Mouse (Mus musculus) CH12.LX (cell line): ENCODE data around the gene Helz. TPM values are rescaled to one million over a fixed set of nuclear protein-coding genes. Genes with fewer than 3 reads are reported as not detected.
"Not testable (repeated sequence)": the region's sequence is repeated elsewhere in the genome, so short reads cannot be mapped to it uniquely, and the experiment has no call there.

Source experiments
- DNase-seq: peaks from one replicate; pipeline ENCODE4 v3.0.0-alpha.2; 2013; ENCODE audit errors: extremely low read depth
- H3K27ac ChIP-seq: 2 replicates; pipeline ENCODE4 v1.5.1; 2012; ENCODE audit warnings: low read depth, mild to moderate bottlenecking, control low read depth, moderate library complexity; ENCODE audit not compliant: insufficient read depth
- H3K27me3 ChIP-seq: replicated peaks from 2 replicates; pipeline ENCODE3; 2012; ENCODE audit warnings: inconsistent platforms
- H3K36me3 ChIP-seq, 2 experiments: replicated peaks in 1 of 2; 2 replicates each; pipeline versions ENCODE3 to v1.6.1; 2012; ENCODE audit warnings: inconsistent platforms in 1 of 2, low read length in 1 of 2, mild to moderate bottlenecking in 1 of 2, mixed read lengths in 1 of 2, moderate library complexity in 1 of 2; ENCODE audit not compliant: control insufficient read depth in 1 of 2, insufficient read depth in 1 of 2
- H3K4me1 ChIP-seq, 2 experiments: 2 replicates each; pipeline ENCODE4 v1.6.1; 2012; ENCODE audit warnings: inconsistent platforms in 1 of 2, moderate library complexity in 1 of 2; ENCODE audit not compliant: insufficient read depth in 2 of 2, control insufficient read depth in 1 of 2
- H3K4me2 ChIP-seq: 2 replicates; pipeline ENCODE4 v1.6.1; 2012; ENCODE audit warnings: low read depth, mild to moderate bottlenecking, control low read depth; ENCODE audit not compliant: poor library complexity, insufficient read depth, severe bottlenecking
- H3K4me3 ChIP-seq, 3 experiments: fragments of 150-350 bp in 1 of 3; sonication (generic) in 1 of 3; replicated peaks in 1 of 3; 2 replicates each; pipeline versions ENCODE3 to v1.5.1; 2011 to 2012; ENCODE audit warnings: low read depth in 2 of 3, low read length in 2 of 3, mild to moderate bottlenecking in 2 of 3, moderate library complexity in 2 of 3, control low read depth in 1 of 3, improper control_type of control experiment in 1 of 3, inconsistent platforms in 1 of 3, mixed read lengths in 1 of 3; ENCODE audit not compliant: poor library complexity in 1 of 3
- H3K79me2 ChIP-seq: replicated peaks from 2 replicates; pipeline ENCODE4 v1.6.1; 2012; ENCODE audit warnings: mild to moderate bottlenecking, moderate library complexity; ENCODE audit not compliant: control insufficient read depth, poor library complexity, insufficient read depth, severe bottlenecking; ENCODE audit errors: extremely low read depth
- H3K9ac ChIP-seq: 2 replicates; pipeline ENCODE4 v1.6.1; 2012; ENCODE audit warnings: low read depth, mild to moderate bottlenecking, control low read depth, moderate library complexity; ENCODE audit not compliant: insufficient read depth
- H3K9me3 ChIP-seq: replicated peaks from 2 replicates; pipeline ENCODE3; 2012; ENCODE audit warnings: low read length, inconsistent platforms, mixed read lengths
- BHLHE40 ChIP-seq: IDR thresholded peaks from 2 replicates; pipeline ENCODE4 v1.6.1; 2011; ENCODE audit warnings: mild to moderate bottlenecking, low read depth, low read length, improper control_type of control experiment
- CTCF ChIP-seq, 2 experiments: IDR thresholded peaks in 1 of 2; conservative IDR thresholded peaks in 1 of 2; 2 replicates each; pipeline ENCODE4 v1.5.1; 2011 to 2012; ENCODE audit warnings: low read depth in 2 of 2, low read length in 2 of 2, improper control_type of control experiment in 1 of 2, inconsistent platforms in 1 of 2, mild to moderate bottlenecking in 1 of 2, moderate library complexity in 1 of 2
- EP300 ChIP-seq: IDR thresholded peaks from 2 replicates; pipeline ENCODE4 v1.6.1; 2011; ENCODE audit warnings: low read length, improper control_type of control experiment
- IRF4 ChIP-seq: IDR thresholded peaks from 2 replicates; pipeline ENCODE4 v1.6.1; 2014; ENCODE audit warnings: low read depth, mild to moderate bottlenecking, inconsistent platforms, low read length, improper control_type of control experiment
- JUN ChIP-seq: IDR thresholded peaks from 2 replicates; pipeline ENCODE4 v1.6.1; 2011; ENCODE audit warnings: low read depth, mild to moderate bottlenecking, low read length, improper control_type of control experiment, moderate library complexity; ENCODE audit not compliant: insufficient read depth
- MAX ChIP-seq: IDR thresholded peaks from 2 replicates; pipeline ENCODE4 v1.6.1; 2011; ENCODE audit warnings: low read length, improper control_type of control experiment
- MAZ ChIP-seq: IDR thresholded peaks from 2 replicates; pipeline ENCODE4 v1.6.1; 2012; ENCODE audit warnings: low read depth, mild to moderate bottlenecking, inconsistent platforms, low read length, improper control_type of control experiment, moderate library complexity
- MEF2A ChIP-seq: IDR thresholded peaks from 2 replicates; pipeline ENCODE4 v1.6.1; 2014; ENCODE audit warnings: low read depth, mild to moderate bottlenecking, inconsistent platforms, low read length, improper control_type of control experiment, borderline replicate concordance
- MXI1 ChIP-seq: IDR thresholded peaks from 2 replicates; pipeline ENCODE4 v1.6.1; 2011; ENCODE audit warnings: mild to moderate bottlenecking, low read depth, low read length, improper control_type of control experiment
- NRF1 ChIP-seq: IDR thresholded peaks from 2 replicates; pipeline ENCODE4 v1.6.1; 2014; ENCODE audit warnings: low read depth, mild to moderate bottlenecking, inconsistent platforms, low read length, improper control_type of control experiment, moderate library complexity
- POLR2AphosphoS2 ChIP-seq: IDR thresholded peaks from 2 replicates; pipeline ENCODE4 v1.6.1; 2011; ENCODE audit warnings: low read depth, low read length, improper control_type of control experiment
- RAD21 ChIP-seq: IDR thresholded peaks from 2 replicates; pipeline ENCODE4 v1.6.1; 2011; ENCODE audit warnings: low read depth, mild to moderate bottlenecking, low read length, improper control_type of control experiment, moderate library complexity
- RCOR1 ChIP-seq: conservative IDR thresholded peaks from 2 replicates; pipeline ENCODE4 v1.6.1; 2012; ENCODE audit warnings: low read depth, mild to moderate bottlenecking, inconsistent platforms, low read length, improper control_type of control experiment
- SMC3 ChIP-seq: IDR thresholded peaks from 2 replicates; pipeline ENCODE4 v1.6.1; 2011; ENCODE audit warnings: low read depth, low read length, improper control_type of control experiment
- TCF12 ChIP-seq: IDR thresholded peaks from 2 replicates; pipeline ENCODE4 v1.6.1; 2014; ENCODE audit warnings: low read depth, mild to moderate bottlenecking, inconsistent platforms, low read length, improper control_type of control experiment
- UBTF ChIP-seq: IDR thresholded peaks from 2 replicates; pipeline ENCODE4 v1.6.1; 2012; ENCODE audit warnings: low read depth, mild to moderate bottlenecking, inconsistent platforms, low read length, improper control_type of control experiment, moderate library complexity
- USF1 ChIP-seq: IDR thresholded peaks from 2 replicates; pipeline ENCODE4 v1.6.1; 2014; ENCODE audit warnings: low read depth, mild to moderate bottlenecking, inconsistent platforms, low read length, improper control_type of control experiment
- ZNF384 ChIP-seq: IDR thresholded peaks from 2 replicates; pipeline ENCODE4 v1.6.1; 2012; ENCODE audit warnings: low read depth, low read length, improper control_type of control experiment, inconsistent platforms
- dilution Hi-C: fragments of 300-500 bp; cut with MboI; formaldehyde crosslinking; loops from 2 replicates; pipeline ENCODE4 v1.14.3; 2020; ENCODE audit warnings: low sequenced_read_pairs; ENCODE audit not compliant: extremely low pct_unique_long_range_greater_than_20kb, extremely low pct_ligation_motif_present
- in situ Hi-C: fragments of 300-500 bp; cut with MboI; formaldehyde crosslinking; loops from 3 replicates; pipeline ENCODE4 v1.14.3; 2019; ENCODE audit warnings: low sequenced_read_pairs, low pct_ligation_motif_present, low pct_unique_long_range_greater_than_20kb, mixed read lengths
- polyA plus RNA-seq: library from polyadenylated mRNA; unstranded; fragments of >175 nt; gene quantifications from 2 replicates; pipeline ENCODE4 v1.2.1, GENCODE M21; 2012; ENCODE audit warnings: low read depth; ENCODE audit not compliant: insufficient read length
- total RNA-seq, 2 experiments: library from RNA; depleted of rRNA; stranded (reverse); fragments of 300-350 nt in 1 of 2; fragments of >200 nt in 1 of 2; gene quantifications; 2 replicates each; pipeline ENCODE4 v1.2.3; 2012 to 2014

Helz gene
- total and polyA plus RNA-seq, 3 experiments, result 11.5 to 44.4 (median 22.2) TPM

DNA sequence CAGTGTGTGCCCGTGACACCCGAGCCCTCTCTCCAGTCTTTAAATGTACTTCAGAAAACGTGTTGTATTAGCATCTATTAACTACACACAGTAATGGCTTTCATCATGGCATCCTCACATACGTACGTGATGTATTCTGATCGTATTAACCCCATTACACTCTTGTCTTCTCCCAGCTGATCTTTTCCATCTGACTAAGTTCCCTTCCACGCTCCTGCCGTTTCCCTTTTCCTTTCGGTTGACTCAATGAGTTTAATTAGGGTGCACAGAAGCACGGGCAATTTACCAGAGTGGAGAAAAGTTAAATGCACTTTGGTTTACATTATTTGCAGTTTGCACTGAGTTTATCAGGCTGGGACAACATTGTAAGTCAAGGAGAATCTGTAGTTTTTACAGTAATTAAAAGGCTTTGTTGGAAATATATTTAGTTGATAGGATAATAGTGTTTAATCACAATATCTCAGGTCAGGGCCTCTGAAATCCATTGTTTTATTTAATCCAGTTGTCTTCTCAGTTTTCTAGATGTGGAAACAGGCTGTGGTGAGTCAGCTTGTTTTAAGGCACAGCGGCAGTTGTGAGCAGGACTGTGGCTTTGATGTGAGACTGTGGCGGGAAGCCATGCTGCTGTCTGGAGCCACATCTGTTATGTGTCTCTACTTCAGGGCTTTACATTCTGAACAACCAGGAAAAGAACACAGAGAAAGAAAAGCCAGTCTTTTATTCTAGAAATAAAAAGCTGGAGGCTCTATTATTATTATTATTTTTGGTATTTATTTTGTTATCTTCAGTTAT, 37.1 kb downstream of the Helz start:
- H3K4me1 ChIP-seq, result peaks cover 0 to 4% of the 10 kb centered on the region in 2 experiments; a peak in 2 of 4 replicates
- H3K79me2 ChIP-seq, result no peaks in the 10 kb centered on the region
- in situ Hi-C loops (no loop called here), dilution Hi-C loops (no loop called here)
- H3K9me3 ChIP-seq, result no peaks in the 10 kb centered on the region
- no peak overlapping the region for H3K4me3 ChIP-seq
- no peak overlapping the region for H3K27ac ChIP-seq
- H3K27me3 ChIP-seq, result no peaks in the 10 kb centered on the region
- no peak overlapping the region for H3K4me2 ChIP-seq
- peaks cover 37 to 80% of the 10 kb centered on the region in 2 experiments for H3K36me3 ChIP-seq
- no peak for DNase-seq
- TF ChIP-seq IRF4, result no peak
- TF ChIP-seq SMC3, result no peak
- no peak for TF ChIP-seq CTCF (conservative IDR thresholded peaks at IDR 0.05 in 1 of 2, IDR thresholded peaks at IDR 0.05 in 1 of 2; ENCODE audit: low read depth in 2 of 2, low read length in 2 of 2)
- no peak for TF ChIP-seq TCF12
- no peak for TF ChIP-seq RCOR1
- no peak for TF ChIP-seq NRF1
- no peak for TF ChIP-seq RAD21
- TF ChIP-seq MAZ, result no peak
- no peak for TF ChIP-seq JUN
- TF ChIP-seq MXI1, result no peak
- TF ChIP-seq ZNF384, result no peak
- no peak overlapping the region for H3K9ac ChIP-seq

DNA sequence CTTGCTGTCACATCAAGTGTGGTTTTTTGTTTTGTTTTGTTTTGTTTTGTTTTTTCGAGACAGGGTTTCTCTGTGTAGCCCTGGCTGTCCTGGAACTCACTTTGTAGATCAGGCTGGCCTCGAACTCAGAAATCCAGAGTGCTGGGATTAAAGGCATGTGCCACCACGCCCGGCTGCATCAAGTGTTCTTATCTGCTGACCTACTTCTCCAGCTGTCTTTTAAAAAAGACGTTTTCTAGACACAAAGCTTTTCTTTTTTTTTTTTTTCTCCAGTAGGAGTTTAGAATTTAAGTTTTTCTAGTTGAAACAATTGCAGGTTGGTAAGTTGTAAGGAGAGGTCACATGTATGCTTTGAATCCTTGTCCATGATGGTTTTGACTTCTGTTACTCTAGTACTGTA, 38.4 kb downstream of the Helz start:
- H3K27me3 ChIP-seq, H3K9me3 ChIP-seq, H3K4me3 ChIP-seq, H3K4me1 ChIP-seq, H3K79me2 ChIP-seq, dilution Hi-C loops, in situ Hi-C loops, H3K4me2 ChIP-seq, DNase-seq, H3K9ac ChIP-seq, H3K27ac ChIP-seq: not testable (repeated sequence)
- H3K36me3 ChIP-seq, result peaks cover 32 to 78% of the 10 kb centered on the region in 2 experiments

DNA sequence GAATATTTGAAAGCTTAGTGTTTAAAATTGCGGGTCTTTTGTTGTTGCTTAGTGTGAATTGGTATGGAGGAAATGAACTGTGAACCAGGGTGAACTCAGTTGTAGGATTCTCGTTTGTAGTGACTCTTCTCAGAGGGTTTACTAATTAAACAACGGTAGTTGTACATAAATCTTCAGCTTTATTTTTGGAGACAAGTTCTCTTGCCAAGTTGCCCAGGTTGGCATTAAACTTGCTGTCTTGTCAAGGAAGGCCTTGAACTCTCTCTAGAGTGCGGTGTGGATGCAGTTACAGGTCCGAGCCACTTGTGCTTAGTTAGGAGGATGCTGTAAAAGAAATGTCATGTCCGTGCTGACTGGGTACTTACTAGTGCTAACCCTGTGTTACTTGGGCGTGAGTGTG, 39.4 kb downstream of the Helz start:
- dilution Hi-C loops, result no loop called here
- in situ Hi-C loops, result no loop called here
- no peak for TF ChIP-seq UBTF
- TF ChIP-seq BHLHE40, result no peak
- TF ChIP-seq POLR2AphosphoS2, result no peak
- TF ChIP-seq MAX, result no peak
- TF ChIP-seq TCF12, result no peak
- no peak for TF ChIP-seq RAD21
- no peak for TF ChIP-seq MEF2A
- TF ChIP-seq EP300, result no peak
- TF ChIP-seq USF1, result no peak
- no peak for TF ChIP-seq ZNF384
- no peak overlapping the region for H3K9ac ChIP-seq
- no peak overlapping the region for H3K4me3 ChIP-seq
- H3K27me3 ChIP-seq, result no peaks in the 10 kb centered on the region
- no peak overlapping the region for H3K4me2 ChIP-seq
- peaks cover 0 to 4% of the 10 kb centered on the region in 2 experiments; a peak in 2 of 4 replicates for H3K4me1 ChIP-seq
- no peaks in the 10 kb centered on the region for H3K9me3 ChIP-seq
- no peak overlapping the region for H3K27ac ChIP-seq
- H3K79me2 ChIP-seq, result no peaks in the 10 kb centered on the region
- peaks cover 30 to 78% of the 10 kb centered on the region in 2 experiments for H3K36me3 ChIP-seq
- DNase-seq, result no peak
